Mouse (Mus musculus) c-Kit-positive CD71-negative TER-119-negative erythroid progenitor cells, embryonic 14.5 days (primary cell): ENCODE measurements at regions not wholly inside any gene's neighbourhood (a gene's known extent, or its start where the extent isn't known, plus 50 kb on each side); places are given as distances from the start of the nearest gene placed in this dataset.
"Not testable (repeated sequence)": the region's sequence is repeated elsewhere in the genome, so short reads cannot be mapped to it uniquely, and the experiment has no call there.

Experiments
- DNase-seq: peaks from one replicate; pipeline ENCODE4 v3.0.0-alpha.2; 2013; ENCODE audit warnings: low read depth

DNA sequence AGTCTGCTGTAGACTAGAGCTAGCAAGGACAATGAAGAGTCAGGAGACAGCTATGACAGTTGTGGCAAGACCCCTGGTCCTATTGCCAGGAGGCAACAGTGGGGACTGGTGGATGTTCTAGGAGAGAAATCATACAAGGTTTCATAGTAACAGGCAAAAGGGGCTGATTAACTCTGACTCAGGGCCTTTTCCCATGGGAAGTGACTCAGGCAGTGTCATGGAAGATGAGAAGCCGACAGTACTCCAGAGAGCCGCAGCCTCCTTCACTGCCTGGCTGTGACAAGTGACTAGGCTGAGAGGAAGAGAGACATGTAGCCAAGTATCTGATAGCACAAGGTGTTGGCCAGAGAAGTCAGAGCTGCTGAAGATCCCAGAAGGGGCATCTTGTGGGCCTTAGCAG, 145.3 kb upstream of the Haao start:
- no peak for DNase-seq

DNA sequence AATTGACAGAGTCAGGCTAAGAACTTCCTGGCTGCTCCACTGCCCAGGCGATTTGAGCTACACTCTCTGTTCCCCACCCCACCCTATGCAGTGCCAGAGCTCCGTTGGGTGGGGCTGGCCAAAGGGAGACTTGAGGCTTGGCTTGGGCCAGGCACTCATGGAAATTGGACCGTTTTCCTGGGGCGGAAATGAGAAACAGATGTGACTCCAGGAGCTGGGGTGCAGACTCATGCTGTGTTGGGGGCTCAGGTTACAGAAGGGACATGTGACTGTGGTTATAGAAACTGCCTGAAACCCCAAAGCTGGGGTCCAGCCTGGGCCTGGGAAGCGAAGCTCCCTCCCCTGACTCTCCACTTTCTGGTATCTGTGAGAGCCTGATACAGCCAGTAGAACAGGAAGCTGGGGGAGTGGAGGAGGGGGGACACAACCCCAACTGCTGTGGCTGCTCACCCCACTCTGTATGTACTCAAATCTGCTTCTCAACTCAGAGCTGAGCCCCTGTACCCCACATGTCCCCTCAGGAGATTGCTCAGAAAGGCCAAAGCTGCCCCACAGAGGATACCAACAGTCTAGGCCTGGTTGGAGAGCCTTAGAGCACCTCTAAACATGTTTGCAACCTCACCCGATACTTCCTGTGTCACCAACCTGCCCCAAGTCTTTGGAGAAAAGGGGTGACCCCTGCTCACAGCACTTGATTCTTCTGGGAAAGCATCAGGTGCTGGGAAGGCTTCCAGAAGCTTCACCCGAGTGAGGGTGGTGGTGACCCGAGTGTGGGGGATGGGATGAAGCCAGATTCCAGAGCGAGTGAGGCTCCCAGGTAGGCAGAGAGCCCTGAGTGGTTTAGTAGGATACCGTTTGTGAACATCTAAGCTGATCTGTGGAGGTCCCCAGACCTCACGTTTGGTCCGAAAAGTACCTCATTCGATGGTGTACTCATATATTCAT, 142.9 kb upstream of the Haao start:
- peak; percentile 65 for DNase-seq

DNA sequence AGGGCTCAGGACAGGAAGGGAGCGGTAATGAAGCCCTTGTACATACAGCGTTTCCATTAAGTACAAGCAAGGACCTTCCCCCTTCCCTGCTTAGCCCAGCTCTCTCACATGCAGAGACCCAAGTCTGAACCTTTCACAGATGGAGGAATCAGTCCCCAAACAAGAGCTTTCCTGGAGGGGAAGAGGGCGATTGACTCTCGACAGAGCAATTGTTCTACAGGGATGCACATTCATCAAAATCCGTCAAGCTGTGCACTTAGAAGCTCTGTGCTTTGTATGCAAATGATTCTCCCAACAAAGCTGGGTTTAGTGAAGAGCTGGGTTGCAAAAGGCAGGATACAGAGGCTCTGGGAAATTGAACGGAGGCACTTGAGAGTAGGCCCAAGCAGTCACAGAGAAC, 141.1 kb upstream of the Haao start:
- DNase-seq = no peak

DNA sequence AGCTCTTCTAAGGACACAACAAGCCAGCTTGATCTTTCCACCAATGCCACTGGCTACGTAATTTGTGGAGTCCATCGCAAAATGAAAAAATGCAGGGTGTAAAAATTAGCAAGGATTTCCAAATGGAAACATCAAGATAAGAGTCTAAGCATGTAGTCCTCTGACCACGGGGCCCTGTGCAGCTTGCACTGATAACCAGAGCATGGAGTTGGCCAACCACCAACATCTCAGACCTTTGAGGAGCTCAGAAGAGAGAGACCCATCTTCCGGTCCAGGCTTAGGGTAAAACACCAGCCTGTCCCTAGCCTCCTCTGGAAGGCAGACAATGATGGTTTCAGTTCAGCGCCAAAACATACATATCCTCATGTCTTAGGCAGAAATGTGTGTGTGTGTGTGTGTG, 140.4 kb upstream of the Haao start:
- no peak for DNase-seq

DNA sequence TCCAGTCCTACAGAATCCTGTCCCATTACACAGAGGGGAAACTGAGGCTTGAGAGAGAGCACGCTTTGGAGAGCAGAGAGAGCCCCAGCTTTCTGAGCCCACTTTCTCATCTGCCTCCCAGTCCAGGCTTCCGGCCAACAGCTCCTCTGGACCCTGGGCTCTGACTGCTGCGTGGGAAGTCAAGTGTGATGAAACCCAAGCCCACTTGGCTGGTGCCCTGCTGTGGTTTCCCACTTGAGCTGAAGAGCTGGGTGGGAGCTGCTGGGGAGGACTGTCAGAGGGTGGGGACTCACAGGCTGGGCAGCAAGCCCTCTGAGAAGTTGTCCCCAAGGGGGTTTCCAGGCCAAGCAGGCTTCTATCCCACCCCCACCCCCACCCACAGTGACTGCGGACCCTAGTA, 139.9 kb upstream of the Haao start:
- no peak for DNase-seq

DNA sequence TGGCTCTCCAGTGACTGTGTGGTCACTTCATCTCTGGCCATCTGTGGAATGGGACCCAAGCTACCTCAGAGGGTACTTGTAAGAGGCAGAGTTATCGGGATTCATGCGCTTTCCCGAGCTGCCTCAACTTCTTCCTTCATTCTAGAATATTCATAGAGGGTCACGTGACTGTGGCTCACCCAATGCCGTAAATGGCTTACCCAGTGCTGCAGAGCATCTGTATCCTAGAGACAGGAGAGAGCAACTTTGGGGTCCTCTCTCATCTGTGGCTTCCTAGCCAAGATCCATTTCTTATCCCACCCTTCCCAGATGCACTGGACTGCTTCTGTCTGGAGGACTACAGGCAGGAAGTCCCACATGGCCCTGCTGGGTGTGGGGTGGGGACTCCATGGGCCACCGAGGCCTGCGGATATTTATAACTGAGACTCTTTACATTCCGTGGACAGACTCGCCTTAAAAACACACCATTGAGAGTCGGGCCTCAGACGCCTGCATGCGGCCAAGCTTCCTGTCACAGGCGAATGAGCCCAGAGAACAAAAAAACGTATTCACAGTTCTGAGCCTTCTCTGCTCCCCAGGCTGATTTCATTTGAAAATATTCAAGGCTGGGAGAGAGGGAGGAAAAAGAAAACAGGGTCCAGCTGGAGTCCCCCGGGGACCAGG, 138.3 kb upstream of the Haao start:
- DNase-seq = no peak

DNA sequence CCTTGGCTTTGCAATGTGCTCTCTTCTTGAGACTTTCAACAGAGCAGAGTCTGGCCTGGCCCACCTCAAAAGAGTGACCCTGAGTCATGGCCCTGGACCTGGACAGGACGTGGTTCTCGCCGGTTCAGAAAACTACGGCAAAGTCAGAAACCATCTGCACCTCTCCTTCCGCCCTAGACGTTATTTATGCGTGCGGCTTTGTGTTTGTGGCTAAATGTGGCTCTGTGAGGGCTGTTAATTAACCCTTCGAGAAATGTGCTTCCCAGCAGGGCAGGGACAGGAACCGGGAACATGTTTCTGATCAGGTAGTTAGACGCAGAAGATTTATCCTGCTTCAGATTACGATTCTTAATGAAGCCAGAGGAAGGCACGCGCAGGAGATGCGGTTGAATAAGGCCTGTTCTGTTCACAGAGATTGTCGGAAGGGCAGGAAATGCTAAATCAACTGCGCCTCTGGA, 137.6 kb upstream of the Haao start:
- DNase-seq = peak; percentile 50

DNA sequence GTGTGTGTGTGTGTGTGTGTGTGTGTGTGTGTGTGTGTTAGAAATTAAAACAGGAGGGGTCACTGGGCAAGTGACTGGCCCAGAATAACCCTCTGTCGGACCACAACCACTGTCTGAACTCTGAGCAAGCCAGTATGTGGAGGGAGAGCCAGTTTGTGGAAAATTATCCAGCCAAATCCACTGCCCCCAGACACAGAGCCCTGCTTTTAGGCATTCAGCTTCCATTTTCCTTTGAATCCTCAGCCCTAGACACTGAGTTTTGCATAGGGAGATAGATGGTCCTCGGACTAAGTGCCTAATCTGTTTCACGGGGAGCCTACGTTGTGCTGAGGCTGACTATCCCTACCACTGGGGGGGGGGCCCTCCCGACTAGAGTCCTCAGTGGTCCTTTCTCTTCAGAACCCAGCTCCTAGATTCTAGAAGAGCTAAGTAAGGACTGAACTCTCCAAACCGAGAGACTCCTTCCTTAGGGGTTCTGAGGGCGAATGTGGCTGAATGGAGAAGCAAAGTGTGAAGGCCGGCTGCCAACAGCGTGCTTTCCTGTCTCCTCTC, 136.2 kb upstream of the Haao start:
- DNase-seq = no peak

DNA sequence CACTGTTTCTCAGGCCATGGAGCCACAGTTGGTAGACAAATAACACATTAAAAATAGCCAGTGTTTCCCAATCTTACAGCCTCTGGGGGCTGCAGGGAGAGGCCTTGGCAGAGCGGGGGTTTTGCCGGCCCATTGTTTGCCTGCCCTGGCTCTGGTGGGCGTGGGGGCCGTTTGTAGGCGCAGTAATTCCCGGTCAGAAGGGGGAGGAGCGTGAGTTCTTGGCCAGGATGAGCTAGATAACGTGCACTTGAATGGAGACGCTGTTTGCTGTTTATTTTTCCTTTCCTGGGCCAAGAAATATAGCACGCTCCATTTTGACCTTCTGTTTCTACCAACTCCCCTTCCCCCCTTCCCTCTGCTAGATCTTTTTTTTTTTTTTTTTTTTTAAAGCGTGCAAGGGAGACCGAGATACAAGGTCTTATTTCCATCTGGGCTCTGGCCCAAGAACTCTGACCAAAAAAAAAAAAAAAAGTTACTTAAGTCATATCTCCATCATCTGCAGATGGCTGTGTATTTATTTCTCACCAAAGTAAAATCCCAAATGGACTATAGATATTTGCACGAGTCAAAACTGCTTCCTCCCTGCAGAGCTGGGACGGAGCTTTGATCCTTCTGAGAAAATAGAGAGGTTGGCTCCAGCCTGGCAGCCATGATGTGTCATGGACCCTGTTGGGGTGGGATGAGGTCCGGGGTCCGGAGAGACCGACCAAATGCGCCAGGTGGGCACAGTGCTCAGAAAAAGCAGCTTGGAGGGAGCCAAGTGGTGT, 135.5 kb upstream of the Haao start:
- DNase-seq = no peak

DNA sequence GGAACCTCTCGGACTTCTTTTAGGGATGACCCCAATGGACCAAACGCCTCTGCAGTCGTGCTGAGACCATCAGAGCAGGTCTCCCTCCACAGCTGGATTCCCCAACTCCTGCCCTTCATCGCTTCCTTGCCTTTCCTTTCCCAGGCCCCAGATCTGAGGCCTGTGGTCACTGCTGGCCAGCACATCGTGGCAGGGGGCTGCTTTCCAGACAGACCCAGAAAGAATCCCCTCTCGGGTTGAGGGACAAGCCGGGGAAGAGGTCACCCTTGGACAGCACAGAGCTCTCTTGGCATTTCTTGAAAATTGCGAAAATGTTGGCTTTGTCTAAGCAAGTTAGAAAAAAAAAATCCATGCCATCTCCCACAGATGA, 134.9 kb upstream of the Haao start:
- DNase-seq = no peak

DNA sequence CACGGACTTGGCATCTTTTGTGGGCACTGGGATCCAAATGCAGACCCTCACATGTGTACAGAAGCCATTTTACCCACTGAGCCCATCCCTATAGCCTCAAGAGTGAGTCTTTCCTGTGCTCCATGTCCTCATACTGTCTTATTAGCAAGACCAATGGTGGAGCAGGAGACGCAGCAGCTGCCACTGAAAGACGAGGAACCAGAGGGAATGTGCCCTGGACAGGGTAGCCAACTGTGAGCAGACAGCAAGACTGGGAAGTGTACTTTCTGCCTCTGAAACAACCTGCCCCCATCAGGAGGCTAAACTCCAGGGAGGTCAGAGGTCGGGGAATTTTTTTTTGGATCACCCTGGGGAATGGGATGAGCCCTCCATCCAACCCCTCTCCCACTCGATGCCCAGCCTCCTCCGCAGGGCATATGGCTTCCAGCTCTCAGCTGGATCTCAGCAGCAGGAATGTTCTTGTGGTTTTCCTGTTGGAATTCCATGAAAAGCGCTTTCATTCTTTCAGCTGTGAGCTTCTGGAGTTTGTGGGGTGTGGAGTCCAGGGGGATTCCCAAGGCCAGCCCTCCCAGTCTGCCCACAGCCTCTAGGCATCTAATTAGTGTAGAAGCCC, 131.2 kb upstream of the Haao start:
- DNase-seq = no peak

DNA sequence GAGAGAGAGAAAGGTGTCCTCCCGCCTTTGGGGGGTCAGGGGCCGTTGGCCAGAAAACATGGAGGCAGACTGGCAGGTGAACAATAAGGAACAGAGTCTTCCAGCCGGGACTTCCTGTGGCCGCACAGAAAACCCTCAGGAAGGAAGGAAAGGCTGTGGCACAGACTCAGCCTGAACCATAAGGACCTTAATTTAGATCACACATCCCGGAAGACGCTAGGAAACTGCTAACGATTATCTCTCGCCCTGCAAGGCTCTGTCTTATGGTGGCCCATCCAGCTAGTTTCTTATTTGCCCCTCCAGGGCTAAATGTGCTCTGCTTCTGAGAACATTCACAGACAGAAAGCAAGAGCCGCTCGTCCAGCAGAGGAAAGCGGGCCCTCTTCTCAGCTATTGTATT, 130.0 kb upstream of the Haao start:
- DNase-seq = no peak

DNA sequence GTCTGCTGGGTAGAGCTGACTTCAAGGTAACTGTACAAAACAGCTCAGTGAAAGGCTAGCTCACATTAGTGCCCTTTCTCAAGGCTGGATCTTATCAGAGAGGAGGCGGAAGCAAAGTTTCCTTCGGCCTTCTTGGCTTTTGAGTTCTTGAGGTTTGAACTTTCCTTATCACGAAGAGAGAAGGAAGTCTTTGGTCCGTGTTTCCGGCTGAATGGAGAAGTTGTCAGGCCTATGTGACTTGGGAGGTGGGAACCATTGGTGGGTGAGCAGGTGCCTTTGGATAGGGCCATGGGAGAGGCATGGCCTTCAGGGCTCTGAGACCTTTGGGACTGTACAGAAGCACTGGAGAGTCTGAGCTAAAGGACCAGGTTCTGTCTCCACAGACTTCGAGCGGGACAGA, 128.1 kb upstream of the Haao start:
- DNase-seq = no peak

DNA sequence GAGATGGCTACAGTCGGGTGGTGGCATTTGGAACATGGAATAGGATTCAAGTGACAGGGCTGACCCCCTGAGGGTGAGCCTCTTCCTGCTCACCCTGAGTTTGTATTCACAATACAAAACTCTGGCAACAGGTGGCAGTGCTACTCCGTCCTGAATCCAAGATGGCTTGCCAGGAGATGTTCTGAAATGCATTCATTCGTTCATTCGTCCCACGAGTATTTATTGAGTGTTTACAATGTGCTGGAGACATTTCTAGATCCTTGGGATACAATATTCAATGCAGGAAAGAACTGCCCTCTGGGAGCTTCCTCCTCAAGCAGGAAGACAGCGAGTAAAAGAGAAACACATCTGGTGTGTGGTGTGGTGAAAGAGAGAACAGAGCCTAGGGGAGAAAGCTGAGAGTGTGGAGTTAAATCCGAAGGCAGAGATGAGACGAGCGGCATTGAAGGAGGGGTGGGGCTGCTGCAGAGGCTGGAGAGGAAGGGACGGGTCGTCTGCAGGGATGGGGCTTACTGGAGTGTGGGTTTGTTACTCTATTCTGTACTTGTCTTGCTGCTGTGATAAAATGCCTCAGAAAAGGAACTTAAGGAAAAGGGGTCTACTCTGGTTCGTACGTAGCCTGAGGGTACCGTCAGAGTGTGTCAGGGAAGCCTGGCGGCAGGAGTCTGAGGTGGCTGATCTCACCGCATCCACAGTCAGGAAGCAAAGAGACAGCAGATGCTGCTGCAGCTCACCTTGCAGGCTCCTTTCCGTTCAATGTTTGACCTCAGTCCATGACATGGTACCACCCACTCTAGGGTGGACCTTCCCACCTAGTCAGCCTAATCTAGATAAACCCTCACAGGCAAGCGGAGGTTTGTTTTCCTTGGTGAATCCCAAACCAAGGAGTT, 125.9 kb upstream of the Haao start:
- peak; percentile 73 for DNase-seq

DNA sequence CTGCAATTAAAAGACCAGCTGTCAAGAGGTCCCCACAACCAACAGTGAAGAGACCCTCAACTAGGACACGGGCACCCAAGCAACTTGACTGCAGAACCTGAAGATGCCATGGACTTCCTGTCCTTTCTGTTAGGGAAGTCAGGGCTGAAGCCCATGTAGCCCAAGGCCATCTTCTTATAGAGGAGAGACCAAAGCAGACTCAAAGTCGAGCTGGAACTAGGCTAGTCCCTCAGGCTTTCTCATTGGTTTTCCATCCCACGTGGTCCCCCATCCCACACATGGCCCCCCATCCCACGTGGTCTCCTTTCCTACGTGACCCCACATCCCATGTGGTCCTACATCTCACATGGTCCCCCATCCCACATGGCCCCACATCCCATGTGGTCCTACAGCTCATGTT, 125.1 kb upstream of the Haao start:
- no peak for DNase-seq

DNA sequence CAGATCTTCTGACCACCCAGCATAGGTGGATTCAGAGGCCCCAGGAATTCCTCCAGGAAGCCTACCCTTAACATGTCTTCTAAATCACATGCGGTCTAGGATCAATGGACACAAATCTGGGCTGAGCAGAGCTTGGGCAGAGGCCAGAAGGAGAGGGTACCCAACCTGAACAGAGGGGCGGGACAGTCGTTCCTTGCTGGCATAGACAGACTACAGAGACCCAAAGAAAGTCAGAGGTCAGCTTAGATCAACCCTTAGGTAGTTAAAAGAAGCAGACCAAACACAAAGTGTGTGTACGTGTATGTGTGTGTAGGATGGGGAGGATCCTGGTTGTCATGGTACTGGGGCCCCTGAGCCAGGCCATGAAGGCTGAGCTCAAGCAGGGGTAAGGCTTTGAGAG, 124.7 kb upstream of the Haao start:
- DNase-seq = no peak

DNA sequence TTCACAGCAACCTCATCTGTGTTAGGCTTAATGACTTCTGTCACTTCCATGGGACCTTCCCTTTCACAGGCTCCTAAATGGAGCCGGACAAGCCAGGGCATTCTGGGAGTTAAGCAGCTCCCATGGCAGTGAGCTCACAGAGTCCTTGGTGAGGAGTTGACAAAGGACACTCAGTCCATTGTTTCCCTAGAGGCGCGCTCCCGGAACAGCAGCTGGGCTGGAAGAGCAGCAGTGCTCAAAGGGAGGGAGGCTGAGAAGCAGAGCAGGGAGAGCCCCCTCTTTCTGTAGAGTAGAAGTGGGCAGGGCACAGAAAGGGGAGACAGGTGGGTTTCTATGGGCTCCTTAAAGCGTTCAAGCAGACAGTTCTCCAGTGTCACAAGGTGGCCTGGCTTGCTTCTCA, 124.3 kb upstream of the Haao start:
- no peak for DNase-seq

DNA sequence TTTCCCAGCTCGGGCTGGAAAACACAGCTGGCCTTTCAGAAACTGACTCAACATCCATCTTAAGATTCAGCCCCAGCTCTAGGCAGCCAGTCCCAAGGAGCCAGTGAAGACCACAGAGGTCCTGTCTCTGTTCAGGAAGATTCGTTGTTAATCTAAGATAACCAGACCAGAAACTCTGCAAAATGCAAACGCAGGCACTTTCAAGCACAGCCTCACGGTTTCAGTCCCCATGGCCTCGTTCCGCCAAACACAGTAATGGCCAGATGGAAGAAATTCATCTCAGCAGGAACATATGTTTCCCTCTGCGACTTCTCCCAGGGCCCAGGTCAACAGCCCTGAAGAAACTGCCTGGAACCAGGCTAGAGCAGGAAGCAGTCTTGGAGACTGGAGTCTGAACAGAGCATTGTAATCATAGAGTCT, 121.7 kb upstream of the Haao start:
- DNase-seq = no peak

DNA sequence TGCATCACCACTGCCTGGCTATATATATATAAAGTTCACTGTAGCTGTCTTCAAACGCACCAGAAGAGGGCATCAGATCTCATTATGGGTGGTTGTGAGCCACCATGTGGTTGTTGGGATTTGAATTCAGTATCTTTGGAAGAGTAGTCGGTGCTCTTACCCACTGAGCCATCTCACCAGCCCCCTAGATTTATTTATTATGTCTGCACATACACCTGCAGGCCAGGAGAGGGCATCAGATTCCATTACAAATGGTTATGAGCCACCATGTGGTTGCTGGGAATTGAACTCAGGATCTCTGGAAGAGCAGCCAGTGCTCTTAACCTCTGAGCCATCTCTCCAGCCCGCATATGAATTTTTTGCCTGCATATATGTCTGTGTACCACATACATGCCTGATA, 120.4 kb upstream of the Haao start:
- not testable (repeated sequence) for DNase-seq

DNA sequence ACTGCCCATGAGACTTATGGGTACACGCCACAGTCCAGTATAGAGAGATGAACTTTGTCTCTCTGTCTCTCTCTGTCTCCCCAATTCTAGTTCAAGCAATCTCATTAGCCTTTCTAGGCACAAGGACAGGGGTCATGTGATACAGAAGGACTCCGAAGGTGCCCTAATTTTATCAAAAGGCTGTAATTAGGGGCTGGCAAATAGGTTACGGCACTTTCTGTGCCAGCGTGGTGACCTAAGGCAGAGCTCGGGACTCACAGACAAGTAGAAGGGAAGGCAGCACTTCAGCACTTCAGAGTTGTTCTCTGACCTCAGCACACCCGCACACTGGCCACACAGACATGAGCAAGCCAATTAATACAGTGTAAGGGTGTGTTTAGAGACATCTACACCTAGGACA, 119.2 kb upstream of the Haao start:
- no peak for DNase-seq
